Mouse (Mus musculus): ENCODE results near the gene Rad51c.
"Not testable (repeated sequence)": the region's sequence is repeated elsewhere in the genome, so short reads cannot be mapped to it uniquely, and the experiment has no call there.

Gene Rad51c

DNA sequence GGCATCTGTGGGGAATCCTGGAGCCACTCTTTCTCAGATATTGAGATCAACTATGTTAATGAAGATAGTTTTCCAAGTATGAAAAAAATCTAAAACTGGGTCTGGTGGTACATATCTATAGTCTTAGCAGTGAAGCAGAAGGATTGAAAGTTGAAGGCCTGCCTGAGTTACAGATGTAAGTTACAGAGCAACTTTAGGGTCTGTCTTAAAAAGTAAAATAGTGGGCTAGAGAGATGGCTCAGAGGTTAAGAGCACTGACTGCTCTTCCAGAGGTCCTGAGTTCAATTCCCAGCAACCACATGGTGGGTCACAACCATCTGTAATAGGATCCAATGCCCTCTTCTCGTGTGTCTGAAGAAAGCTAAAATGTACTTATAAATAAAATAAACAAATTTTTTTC lies 27.7 kb upstream of the Rad51c start:
- DNase-seq (ENCODE audit: low spot score): no peak

DNA sequence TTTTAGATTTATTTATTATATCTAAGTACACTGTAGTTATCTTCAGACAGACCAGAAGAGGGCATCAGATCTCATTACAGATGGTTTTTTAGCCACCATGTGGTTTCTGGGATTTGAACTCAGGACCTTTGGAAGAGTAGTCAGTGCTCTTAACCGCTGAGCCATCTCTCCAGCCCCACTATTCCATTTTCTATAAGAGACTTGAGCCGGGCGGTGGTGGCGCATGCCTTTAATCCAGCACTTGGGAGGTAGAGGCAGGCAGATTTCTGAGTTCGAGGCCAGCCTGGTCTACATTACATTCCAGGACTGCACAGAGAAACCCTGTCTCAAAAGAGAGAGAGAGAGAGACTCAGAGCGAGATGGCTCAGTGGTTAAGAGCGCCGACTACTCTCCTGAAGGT lies 27.1 kb upstream of the Rad51c start:
- DNase-seq (ENCODE audit: low spot score): not testable (repeated sequence)

- DNase-seq (ENCODE audit: low spot score): no peak
Observed at GRCm38 (mm10) chr11:87430374-87430773, 25.6 kb upstream of the Rad51c start.

GRCm38 (mm10) chr11:87429363-87429762 lies 24.6 kb upstream of the Rad51c start:
- DNase-seq (ENCODE audit: low spot score): no peak

GRCm38 (mm10) chr11:87428051-87428673 lies 23.4 kb upstream of the Rad51c start:
- no peak for DNase-seq (ENCODE audit: low spot score)

DNA sequence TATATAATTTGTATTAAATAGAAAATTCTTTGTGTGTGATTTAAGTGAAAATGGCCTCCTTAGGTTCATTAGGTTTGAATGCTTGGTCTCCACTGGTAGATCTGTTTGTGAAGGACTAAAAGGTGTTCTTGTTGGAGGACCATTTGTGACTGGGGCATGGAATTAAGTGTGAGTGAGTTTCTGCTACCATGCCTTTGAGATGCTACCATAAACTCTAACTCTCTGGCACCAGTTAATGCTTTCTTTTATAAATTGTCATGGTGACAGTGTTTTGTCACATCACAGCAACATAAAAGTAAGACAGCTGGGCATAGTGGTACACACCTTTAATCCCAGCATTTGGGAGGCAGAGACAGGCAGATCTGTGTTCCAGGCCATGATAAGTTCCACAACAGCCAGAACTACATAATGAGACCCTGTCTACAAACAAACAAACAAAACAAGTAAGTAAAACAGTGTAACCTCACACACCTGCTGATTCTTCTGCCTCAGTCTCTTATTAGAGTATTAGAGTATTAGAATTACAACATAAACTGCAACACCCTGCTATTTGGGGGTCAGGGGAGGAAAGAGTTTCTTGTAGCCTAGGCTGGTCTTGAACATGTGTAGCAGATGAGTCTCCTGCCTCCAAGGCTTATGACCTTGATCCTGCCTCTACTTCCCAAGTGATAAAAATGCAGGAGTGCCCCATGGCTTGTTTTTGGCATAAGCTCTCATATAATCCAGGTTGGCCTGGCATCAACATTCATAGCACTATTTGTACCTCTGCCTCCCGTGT lies 22.7 kb upstream of the Rad51c start:
- no peak for DNase-seq (ENCODE audit: low spot score)

GRCm38 (mm10) chr11:87426450-87427250 lies 21.9 kb upstream of the Rad51c start:
- DNase-seq (ENCODE audit: low spot score): peak; percentile 73

DNA sequence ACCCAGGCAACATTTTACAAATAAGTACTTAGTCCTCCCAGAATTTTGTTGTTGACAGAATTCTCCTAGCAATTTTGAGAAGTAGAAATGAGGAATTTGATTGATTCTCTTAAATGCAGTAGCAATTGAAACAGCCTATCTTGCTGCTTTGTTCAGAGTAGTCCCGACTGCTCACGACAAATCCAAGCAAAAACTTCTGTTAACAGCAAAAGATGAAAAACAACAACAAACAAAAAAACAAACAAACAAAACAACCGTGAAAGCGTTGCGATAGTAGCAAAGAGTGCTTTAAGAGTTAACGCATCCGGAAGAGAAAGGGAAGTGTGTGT lies 21.3 kb upstream of the Rad51c start:
- DNase-seq (ENCODE audit: low spot score): no peak

GRCm38 (mm10) chr11:87423551-87424325 lies 19.0 kb upstream of the Rad51c start:
- DNase-seq (ENCODE audit: low spot score): no peak

DNA sequence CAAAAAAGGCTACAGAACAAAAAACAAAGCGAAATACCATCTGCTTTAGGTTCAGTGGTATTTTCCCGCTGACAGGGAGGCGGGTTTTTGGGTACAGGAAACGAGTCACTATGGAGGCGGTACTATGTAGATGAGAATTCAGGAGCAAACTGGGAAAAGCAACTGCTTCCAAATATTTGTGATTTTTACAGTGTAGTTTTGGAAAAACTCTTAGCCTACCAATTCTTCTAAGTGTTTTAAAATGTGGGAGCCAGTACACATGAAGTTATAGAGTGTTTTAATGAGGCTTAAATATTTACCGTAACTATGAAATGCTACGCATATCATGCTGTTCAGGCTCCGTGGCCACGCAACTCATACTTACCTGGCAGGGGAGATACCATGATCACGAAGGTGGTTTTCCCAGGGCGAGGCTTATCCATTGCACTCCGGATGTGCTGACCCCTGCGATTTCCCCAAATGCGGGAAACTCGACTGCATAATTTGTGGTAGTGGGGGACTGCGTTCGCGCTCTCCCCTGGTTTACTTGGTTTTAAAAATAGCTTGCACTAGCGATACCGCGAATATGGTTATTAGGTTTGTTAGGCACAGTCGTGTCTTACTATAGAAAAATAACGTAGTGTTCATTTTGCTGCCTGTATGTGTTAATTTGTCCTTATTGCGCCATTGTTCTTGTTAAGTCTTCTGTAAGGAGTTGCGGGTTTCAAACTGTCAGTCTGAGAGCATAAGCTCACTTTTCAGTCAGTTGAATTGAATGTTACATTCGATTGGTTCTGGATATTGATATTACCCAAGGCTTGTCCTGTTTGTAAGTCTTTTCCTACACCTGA lies 18.0 kb upstream of the Rad51c start:
- DNase-seq (ENCODE audit: low spot score): peak; percentile 86

DNA sequence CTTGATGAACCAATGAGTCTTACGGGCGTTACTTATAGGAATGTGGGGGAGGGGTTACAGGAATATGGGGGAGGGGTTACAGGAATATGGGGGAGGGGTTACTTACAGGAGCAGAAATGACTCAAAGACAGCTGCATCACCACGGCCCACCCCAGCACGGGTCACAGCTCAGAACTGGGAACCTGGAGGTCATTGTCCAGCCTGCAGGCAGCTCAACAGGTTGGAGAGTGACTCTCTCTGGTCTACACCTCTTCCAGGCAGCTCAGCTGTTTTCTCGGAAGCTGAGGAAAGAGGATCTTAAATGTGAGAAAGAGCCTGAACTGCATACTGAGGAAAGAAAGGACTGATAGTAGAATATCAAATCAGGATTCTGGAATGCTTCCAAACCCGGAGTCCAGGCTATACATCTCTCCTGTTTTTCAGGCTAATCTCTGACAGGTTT lies 17.0 kb upstream of the Rad51c start:
- no peak for DNase-seq (ENCODE audit: low spot score)

GRCm38 (mm10) chr11:87420861-87421260 lies 16.1 kb upstream of the Rad51c start:
- DNase-seq (ENCODE audit: low spot score): no peak

DNA sequence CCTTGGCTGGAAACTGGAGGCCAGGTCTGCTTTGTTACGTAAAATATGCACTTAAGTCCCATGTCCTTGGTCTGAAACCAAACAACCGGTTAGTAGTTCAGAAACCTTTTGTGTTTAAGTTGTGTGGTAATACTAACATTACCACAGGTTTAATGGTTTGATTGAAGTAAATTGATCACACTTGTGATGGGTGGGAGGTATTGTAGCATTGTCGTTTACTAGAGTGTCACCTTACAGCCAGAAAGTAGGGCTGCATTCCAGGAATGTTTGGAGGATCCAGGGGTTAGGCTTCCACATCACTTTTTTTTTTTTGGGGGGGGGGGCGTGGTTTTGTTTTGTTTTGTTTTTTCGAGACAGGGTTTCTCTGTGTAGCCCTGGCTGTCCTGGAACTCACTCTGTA lies 11.4 kb upstream of the Rad51c start:
- no peak for DNase-seq (ENCODE audit: low spot score)

GRCm38 (mm10) chr11:87413412-87413811 lies 8.7 kb upstream of the Rad51c start:
- DNase-seq (ENCODE audit: low spot score): not testable (repeated sequence)

DNA sequence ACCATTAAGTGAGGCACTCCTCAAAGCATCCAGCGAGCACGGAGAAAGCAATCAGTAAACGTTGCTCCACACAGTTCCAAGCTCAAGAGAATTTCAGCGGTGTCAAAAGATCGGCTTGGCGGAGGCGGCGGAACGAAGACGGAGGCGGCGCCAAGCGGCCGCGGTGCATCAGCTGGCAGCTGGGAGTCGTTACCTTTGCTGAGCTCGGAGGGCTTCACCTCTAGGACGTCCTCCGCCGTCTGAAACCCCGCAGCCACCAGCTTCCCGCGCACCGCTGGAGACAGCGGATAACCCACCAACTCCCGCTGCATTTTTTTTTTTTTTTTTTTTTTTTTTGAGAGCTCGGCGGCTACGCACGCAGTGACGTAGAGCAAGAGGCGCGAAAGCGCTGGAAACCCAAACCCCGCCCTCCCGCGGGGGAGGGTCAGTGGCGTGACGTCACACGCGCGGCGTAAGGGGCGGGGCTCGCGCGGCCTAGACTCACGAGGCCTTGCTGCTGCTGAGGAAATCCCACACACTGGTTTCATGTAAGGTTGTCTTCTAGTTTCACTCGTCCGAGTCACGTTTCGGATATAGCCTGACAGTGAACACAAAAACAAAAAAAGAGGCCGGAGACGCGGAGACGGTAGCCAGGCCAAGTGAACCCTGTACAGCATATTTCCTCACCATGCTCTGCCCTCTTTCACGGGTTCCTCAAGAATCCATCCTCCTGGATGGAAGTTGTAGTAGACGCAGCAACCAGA lies 472 bp downstream of the Rad51c start:
- peak; percentile 96 for DNase-seq (ENCODE audit: low spot score)

- no peak for DNase-seq (ENCODE audit: low spot score)
Observed at GRCm38 (mm10) chr11:87398402-87398801, 6.4 kb downstream of the Rad51c start.

DNA sequence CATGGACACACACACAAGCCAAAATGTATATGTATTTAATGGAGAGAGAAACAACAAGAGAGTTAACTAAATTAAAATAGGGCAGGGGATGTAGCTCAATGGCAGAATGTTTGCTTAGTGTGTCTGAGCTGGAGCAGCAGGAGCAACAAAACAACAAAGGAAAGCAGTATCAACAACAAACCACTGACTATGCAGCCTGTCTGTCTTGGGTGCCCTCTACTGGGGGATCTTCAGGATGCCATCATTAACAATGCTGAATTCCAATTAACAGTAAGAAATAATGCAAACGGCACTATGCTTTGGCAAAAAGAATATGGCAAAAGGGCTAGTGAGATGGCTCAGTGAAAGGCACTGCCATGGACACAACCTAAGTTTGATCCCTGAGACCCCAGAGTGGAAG lies 10.9 kb downstream of the Rad51c start:
- DNase-seq (ENCODE audit: low spot score): peak; percentile 18

GRCm38 (mm10) chr11:87385676-87386075 lies 19.1 kb downstream of the Rad51c start:
- DNase-seq (ENCODE audit: low spot score): no peak

DNA sequence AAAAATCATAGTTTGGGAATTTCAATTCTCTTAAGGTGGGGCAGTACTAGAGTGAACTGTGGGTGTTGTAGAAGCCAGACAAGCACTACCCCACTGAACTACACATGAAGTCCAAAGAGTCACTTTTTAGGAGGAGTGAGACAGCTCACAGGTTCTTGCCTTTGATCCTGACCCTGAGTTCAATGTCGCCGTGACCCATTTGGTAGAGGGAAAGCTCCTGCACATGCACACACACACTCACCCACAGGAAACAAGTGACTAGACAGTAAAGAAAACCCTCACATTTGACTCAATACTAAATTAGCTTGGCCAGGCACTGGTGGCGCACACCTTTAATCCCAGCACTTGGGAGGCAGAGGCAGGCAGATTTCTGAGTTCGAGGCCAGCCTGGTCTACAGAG lies 20.2 kb downstream of the Rad51c start:
- no peak for DNase-seq (ENCODE audit: low spot score)

- no peak for DNase-seq (ENCODE audit: low spot score)
Observed at GRCm38 (mm10) chr11:87367865-87368580, 36.7 kb downstream of the Rad51c start.

Data from ovary, postnatal 14 days (tissue).